ENCODE assay signal across 10 mouse cellular contexts in genomic region chr15:79097135-79097534, GRCm38 (mm10). TPM values are rescaled to one million over a fixed set of nuclear protein-coding genes. Genes with fewer than 3 reads are reported as not detected.
A peak's percentile ranks its signal among the peaks of the same experiment; 100 is the strongest.
DNase-seq lines count a peak whose midpoint lies in the region; ATAC-seq lines count a peak whose summit lies in the region.
"Had no signal": no experiment of that assay in that cellular context is flagged by ENCODE, and none has a peak within 500 bp of the region (broad histone marks: within the 10 kb centered on the region; RNA-seq: fewer than 3 reads in every experiment).

No protein-coding gene starts in this region.

- H3K27me3 ChIP-seq in heart, embryonic 15.5 days, result no peaks in the 10 kb centered on the region
- no peaks in the 10 kb centered on the region for H3K27me3 ChIP-seq in liver, embryonic 11.5 days (replicated peaks; ENCODE audit: control insufficient read depth, insufficient read depth, low read length)
- H3K27me3 ChIP-seq in embryonic facial prominence, embryonic 15.5 days, result no peaks in the 10 kb centered on the region
- H3K27me3 ChIP-seq in liver, embryonic 12.5 days (replicated peaks), result 0 out of 2 replicates have a peak, but pooled peaks cover 13% of the 10 kb centered on the region
- H3K27me3 ChIP-seq: CH12.LX had no signal

- no peak overlapping the region for H3K4me3 ChIP-seq in heart, embryonic 15.5 days
- H3K4me3 ChIP-seq in liver, embryonic 11.5 days (ENCODE audit: low read depth, low read length), result no peak overlapping the region
- no peak overlapping the region for H3K4me3 ChIP-seq in embryonic facial prominence, embryonic 15.5 days (replicated peaks)
- H3K4me3 ChIP-seq in liver, embryonic 12.5 days, result no peak overlapping the region

- WGBS in heart, embryonic 15.5 days, result 16% methylated on average over 2 of the region's 2 CpGs
- 29% methylated on average over 2 of the region's 2 CpGs for WGBS in liver, embryonic 11.5 days
- 27% methylated on average over 2 of the region's 2 CpGs for WGBS in embryonic facial prominence, embryonic 15.5 days
- WGBS in liver, embryonic 12.5 days (ENCODE audit: insufficient replicate concordance), result 45% methylated on average over 2 of the region's 2 CpGs

- ATAC-seq in heart, embryonic 15.5 days (replicated peaks; ENCODE audit: insufficient number of reproducible peaks, insufficient read depth, low FRiP score, low read depth), result no peak
- no peak for ATAC-seq in liver, embryonic 11.5 days (replicated peaks; ENCODE audit: low FRiP score)
- no peak for ATAC-seq in embryonic facial prominence, embryonic 15.5 days (ENCODE audit: insufficient number of reproducible peaks, low FRiP score, low TSS enrichment, low read depth)
- no peak for ATAC-seq in liver, embryonic 12.5 days
- ATAC-seq in cerebellum, adult (ENCODE audit: insufficient number of reproducible peaks, low FRiP score, low TSS enrichment), result no peak

- H3K9me3 ChIP-seq in heart, embryonic 15.5 days (replicated peaks), result no peaks in the 10 kb centered on the region
- no peaks in the 10 kb centered on the region for H3K9me3 ChIP-seq in liver, embryonic 11.5 days (ENCODE audit: control insufficient read depth, low read length)
- no peaks in the 10 kb centered on the region for H3K9me3 ChIP-seq in embryonic facial prominence, embryonic 15.5 days (replicated peaks)
- H3K9me3 ChIP-seq in liver, embryonic 12.5 days (replicated peaks), result no peaks in the 10 kb centered on the region

- no peak for DNase-seq in heart, adult 8-10 months (ENCODE audit: low spot score)
- DNase-seq in liver, embryonic 11.5 days (ENCODE audit: low spot score), result no peak
- no peak for DNase-seq in liver
- DNase-seq in adrenal gland, postnatal 36 days, result no peak
- DNase-seq: embryo, embryonic 11 days had no signal

- peak overlapping the region; percentile 31; the same call in 1 of the 2 replicates for H3K9ac ChIP-seq in heart, embryonic 15.5 days
- H3K9ac ChIP-seq in liver, embryonic 11.5 days (ENCODE audit: low read depth, low read length), result no peak overlapping the region
- H3K9ac ChIP-seq in embryonic facial prominence, embryonic 15.5 days, result no peak overlapping the region
- H3K9ac ChIP-seq in liver, embryonic 12.5 days, result no peak overlapping the region

- H3K4me2 ChIP-seq in heart, embryonic 15.5 days, result peak overlapping the region; percentile 32
- H3K4me2 ChIP-seq in liver, embryonic 11.5 days, result no peak overlapping the region
- 0 out of 2 replicates have a peak overlapping the region, but pooled peaks have one; percentile 20 for H3K4me2 ChIP-seq in embryonic facial prominence, embryonic 15.5 days (replicated peaks)
- peak overlapping the region; percentile 17; the same call in 1 of the 2 replicates for H3K4me2 ChIP-seq in liver, embryonic 12.5 days

- peaks cover 61% of the 10 kb centered on the region for H3K4me1 ChIP-seq in heart, embryonic 15.5 days (replicated peaks)
- H3K4me1 ChIP-seq in liver, embryonic 11.5 days (replicated peaks; ENCODE audit: control insufficient read depth, insufficient read depth, low read length), result peaks cover 28% of the 10 kb centered on the region
- peaks cover 46% of the 10 kb centered on the region for H3K4me1 ChIP-seq in embryonic facial prominence, embryonic 15.5 days
- peaks cover 30% of the 10 kb centered on the region for H3K4me1 ChIP-seq in liver, embryonic 12.5 days

- peak overlapping the region; percentile 97 for H3K27ac ChIP-seq in heart, embryonic 15.5 days
- peak overlapping the region; percentile 46; the same call in 1 of the 2 replicates for H3K27ac ChIP-seq in liver, embryonic 11.5 days (ENCODE audit: low read depth, low read length)
- peak overlapping the region; percentile 88 for H3K27ac ChIP-seq in embryonic facial prominence, embryonic 15.5 days (replicated peaks)
- peak overlapping the region; percentile 61; the same call in 1 of the 2 replicates for H3K27ac ChIP-seq in liver, embryonic 12.5 days

- peaks cover 23% of the 10 kb centered on the region for H3K36me3 ChIP-seq in heart, embryonic 15.5 days
- H3K36me3 ChIP-seq in liver, embryonic 11.5 days (ENCODE audit: control insufficient read depth, insufficient read depth, low read length), result peaks cover 21% of the 10 kb centered on the region
- peaks cover 27% of the 10 kb centered on the region for H3K36me3 ChIP-seq in embryonic facial prominence, embryonic 15.5 days
- peaks cover 43% of the 10 kb centered on the region for H3K36me3 ChIP-seq in liver, embryonic 12.5 days

RNA-seq across cellular contexts. Expression of gene Micall1, which starts 11.6 kb away (rescaled TPM):
- polyA plus RNA-seq in heart, embryonic 15.5 days (2015; fragmentation: Nextera tagmentation; extraction: Ambion mirVana), result 20.2 and 23.3 TPM in 2 replicates
- total RNA-seq in heart, adult 8-10 months (2022), result 10 to 100 TPM; 41.2 to 42.2 (median 41.5) TPM
- polyA plus RNA-seq in liver, embryonic 11.5 days (2014; fragmentation: Nextera tagmentation; extraction: Ambion mirVana), result 4.1 and 5.7 TPM in 2 replicates
- polyA plus RNA-seq in embryonic facial prominence, embryonic 15.5 days (2015; fragmentation: Nextera tagmentation; extraction: Ambion mirVana), result 16.8 and 17.3 TPM in 2 replicates
- polyA plus RNA-seq in liver, embryonic 12.5 days (2016; fragmentation: Nextera tagmentation; extraction: Ambion mirVana), result 3.0 and 3.2 TPM in 2 replicates
- 10 to 100 TPM; 41.3 to 51.4 TPM for total RNA-seq in adrenal gland, postnatal 36 days (2021)

RNA-seq across cellular contexts. Expression of gene Eif3l, which starts 22.2 kb away (rescaled TPM):
- 131 and 151 TPM in 2 replicates for polyA plus RNA-seq in heart, embryonic 15.5 days (2015; fragmentation: Nextera tagmentation; extraction: Ambion mirVana)
- total RNA-seq in heart, adult 8-10 months (2022), result 10 to 100 TPM; 70.2 to 76.0 (median 74.9) TPM
- polyA plus RNA-seq in liver, embryonic 11.5 days (2014; fragmentation: Nextera tagmentation; extraction: Ambion mirVana), result 257 and 291 TPM in 2 replicates
- polyA plus RNA-seq in embryonic facial prominence, embryonic 15.5 days (2015; fragmentation: Nextera tagmentation; extraction: Ambion mirVana), result 197 and 205 TPM in 2 replicates
- 188 and 201 TPM in 2 replicates for polyA plus RNA-seq in liver, embryonic 12.5 days (2016; fragmentation: Nextera tagmentation; extraction: Ambion mirVana)
- total RNA-seq in adrenal gland, postnatal 36 days (2021), result 100 to 1,000 TPM; 140 to 156 TPM

RNA-seq across cellular contexts. Expression of gene Ankrd54, which starts 34.4 kb away (rescaled TPM):
- polyA plus RNA-seq in heart, embryonic 15.5 days (2015; fragmentation: Nextera tagmentation; extraction: Ambion mirVana), result 20.4 and 31.6 TPM in 2 replicates
- total RNA-seq in heart, adult 8-10 months (2022), result 1 to 10 TPM; 6.3 to 8.0 (median 7.6) TPM
- polyA plus RNA-seq in liver, embryonic 11.5 days (2014; fragmentation: Nextera tagmentation; extraction: Ambion mirVana), result 57.2 and 61.5 TPM in 2 replicates
- 58.7 and 71.7 TPM in 2 replicates for polyA plus RNA-seq in embryonic facial prominence, embryonic 15.5 days (2015; fragmentation: Nextera tagmentation; extraction: Ambion mirVana)
- polyA plus RNA-seq in liver, embryonic 12.5 days (2016; fragmentation: Nextera tagmentation; extraction: Ambion mirVana), result 58.9 and 61.4 TPM in 2 replicates
- total RNA-seq in adrenal gland, postnatal 36 days (2021), result 10 to 100 TPM; 18.9 to 27.0 TPM

RNA-seq across cellular contexts. Expression of gene Polr2f, which starts 43.7 kb away (rescaled TPM):
- polyA plus RNA-seq in heart, embryonic 15.5 days (2015; fragmentation: Nextera tagmentation; extraction: Ambion mirVana), result 207 and 240 TPM in 2 replicates
- total RNA-seq in heart, adult 8-10 months (2022), result 100 to 1,000 TPM; 124 to 149 (median 135) TPM
- 432 and 463 TPM in 2 replicates for polyA plus RNA-seq in liver, embryonic 11.5 days (2014; fragmentation: Nextera tagmentation; extraction: Ambion mirVana)
- 304 and 333 TPM in 2 replicates for polyA plus RNA-seq in embryonic facial prominence, embryonic 15.5 days (2015; fragmentation: Nextera tagmentation; extraction: Ambion mirVana)
- polyA plus RNA-seq in liver, embryonic 12.5 days (2016; fragmentation: Nextera tagmentation; extraction: Ambion mirVana), result 280 and 301 TPM in 2 replicates
- 100 to 1,000 TPM; 137 to 143 TPM for total RNA-seq in adrenal gland, postnatal 36 days (2021)

RNA-seq across cellular contexts. Expression of gene 1700088E04Rik, which starts 43.9 kb away (rescaled TPM):
- polyA plus RNA-seq in heart, embryonic 15.5 days (2015; fragmentation: Nextera tagmentation; extraction: Ambion mirVana), result 7.4 and 8.1 TPM in 2 replicates
- 1 to 10 TPM; 1.6 to 2.7 (median 2.4) TPM for total RNA-seq in heart, adult 8-10 months (2022)
- 1.8 and 2.2 TPM in 2 replicates for polyA plus RNA-seq in liver, embryonic 11.5 days (2014; fragmentation: Nextera tagmentation; extraction: Ambion mirVana)
- polyA plus RNA-seq in embryonic facial prominence, embryonic 15.5 days (2015; fragmentation: Nextera tagmentation; extraction: Ambion mirVana), result 17.2 and 25.2 TPM in 2 replicates
- 0.86 and 1.0 TPM in 2 replicates for polyA plus RNA-seq in liver, embryonic 12.5 days (2016; fragmentation: Nextera tagmentation; extraction: Ambion mirVana)
- 1 to 10 TPM; 5.5 to 7.3 TPM for total RNA-seq in adrenal gland, postnatal 36 days (2021)

Comparison
In these comparisons a context has a peak if more than half of its experiments do, and no peak if none do; other contexts are left out.
1. H3K27ac ChIP-seq: peak in every context shown above with its lines; median percentile 97 in heart, embryonic 15.5 days; 88 in embryonic facial prominence, embryonic 15.5 days; 61 in liver, embryonic 12.5 days; 46 in liver, embryonic 11.5 days.